Mouse (Mus musculus) embryonic fibroblast, embryonic 13.5 days (primary cell): ENCODE data around the gene Filip1.

Experiments used
- CTCF ChIP-seq: IDR thresholded peaks from 2 replicates; pipeline ENCODE4 v1.5.1; 2011; ENCODE audit warnings: mild to moderate bottlenecking, control low read depth, low read length, moderate library complexity, borderline replicate concordance; ENCODE audit not compliant: insufficient read depth
- POLR2A ChIP-seq: IDR thresholded peaks from 2 replicates; pipeline ENCODE4 v1.6.1; 2011; ENCODE audit warnings: low read depth, mild to moderate bottlenecking, control low read depth, low read length, moderate library complexity

GRCm38 (mm10) chr9:79847099-79847498, 165.6 kb downstream of the Filip1 start:
- no peak for TF ChIP-seq POLR2A
- TF ChIP-seq CTCF, result no peak
